Mouse (Mus musculus): ENCODE measurements around the gene Bbx. TPM values are rescaled to one million over a fixed set of nuclear protein-coding genes. Genes with fewer than 3 reads are reported as not detected.
A peak's percentile ranks its signal among the peaks of the same experiment; 100 is the strongest.

Bbx gene
- total RNA-seq, 1 experiment, result 31.2 TPM

- in situ Hi-C loops (cut with MboI; ENCODE audit: low sequenced_read_pairs in 2 of 2, unreplicated experiment in 2 of 2), result loop anchor here (25.0 kb wide), 1 partner anchor 341 kb away; no protein-coding TSS in a partner anchor
- Histone ChIP-seq H3K4me1 (ENCODE audit: control insufficient read depth in 2 of 2, insufficient read depth in 2 of 2, low read length in 2 of 2, poor library complexity in 1 of 2) (no peaks in the 10 kb centered on the region), H3K27ac (ENCODE audit: insufficient read depth, low read depth, low read length, poor library complexity, severe bottlenecking) (no peak overlapping the region), H3K4me3 (ENCODE audit: insufficient read depth in 1 of 2, low read depth in 1 of 2, low read length in 2 of 2, poor library complexity in 1 of 2, severe bottlenecking in 1 of 2) (no peak overlapping the region), H3K9me3 (ENCODE audit: control insufficient read depth, insufficient read depth, low read depth, low read length) (no peaks in the 10 kb centered on the region), H3K36me3 (ENCODE audit: control insufficient read depth, insufficient read depth, low read length, poor library complexity, severe bottlenecking) (no peaks in the 10 kb centered on the region), H3K9ac (ENCODE audit: insufficient read depth, low read depth, low read length, poor library complexity, severe bottlenecking) (no peak overlapping the region)
- no peak for DNase-seq (ENCODE audit: low read depth, low spot score)
- TF ChIP-seq ZNF384 (IDR thresholded peaks at IDR 0.05; ENCODE audit: low read depth, low read length) (no peak), MAFK (IDR thresholded peaks at IDR 0.05; ENCODE audit: insufficient read depth, low read depth, low read length) (no peak)
Observed at GRCm38 (mm10) chr16:50395928-50396612, 36.1 kb downstream of the Bbx start.

- H3K36me3 ChIP-seq (ENCODE audit: control insufficient read depth, insufficient read depth, low read length, poor library complexity, severe bottlenecking), result no peaks in the 10 kb centered on the region
- H3K9me3 ChIP-seq (ENCODE audit: control insufficient read depth, insufficient read depth, low read depth, low read length), result no peaks in the 10 kb centered on the region
- no peak overlapping the region for H3K27ac ChIP-seq (ENCODE audit: insufficient read depth, low read depth, low read length, poor library complexity, severe bottlenecking)
- H3K9ac ChIP-seq (ENCODE audit: insufficient read depth, low read depth, low read length, poor library complexity, severe bottlenecking), result no peak overlapping the region
- TF ChIP-seq MAFK (IDR thresholded peaks at IDR 0.05; ENCODE audit: insufficient read depth, low read depth, low read length), result no peak
- TF ChIP-seq CHD2 (IDR thresholded peaks at IDR 0.05; ENCODE audit: low read depth, low read length), result no peak
- no peak for TF ChIP-seq HCFC1 (IDR thresholded peaks at IDR 0.05; ENCODE audit: borderline replicate concordance, insufficient read depth, low read length)
- TF ChIP-seq ZC3H11A (IDR thresholded peaks at IDR 0.05; ENCODE audit: borderline replicate concordance, low read depth, low read length), result no peak
- no peak for TF ChIP-seq ZNF384 (IDR thresholded peaks at IDR 0.05; ENCODE audit: low read depth, low read length)
- in situ Hi-C loops (cut with MboI; ENCODE audit: low sequenced_read_pairs in 2 of 2, unreplicated experiment in 2 of 2), result loop anchor here (25.0 kb wide), 1 partner anchor 349 kb away; no protein-coding TSS in a partner anchor
- no peak for DNase-seq (ENCODE audit: low read depth, low spot score)
- no peak overlapping the region for H3K4me3 ChIP-seq (ENCODE audit: insufficient read depth in 1 of 2, low read depth in 1 of 2, low read length in 2 of 2, poor library complexity in 1 of 2, severe bottlenecking in 1 of 2)
- H3K4me1 ChIP-seq (ENCODE audit: control insufficient read depth in 2 of 2, insufficient read depth in 2 of 2, low read length in 2 of 2, poor library complexity in 1 of 2), result peaks cover 0 to 2% of the 10 kb centered on the region in 2 experiments; a peak in 1 of 4 replicates
Observed at GRCm38 (mm10) chr16:50388499-50388898, 43.7 kb downstream of the Bbx start.

- no peaks in the 10 kb centered on the region for H3K9me3 ChIP-seq (ENCODE audit: control insufficient read depth, insufficient read depth, low read depth, low read length)
Observed at GRCm38 (mm10) chr16:50383541-50383940, 48.6 kb downstream of the Bbx start.

GRCm38 (mm10) chr16:50381351-50381746 lies 50.8 kb downstream of the Bbx start:
- in situ Hi-C loops (cut with MboI; ENCODE audit: low sequenced_read_pairs in 2 of 2, unreplicated experiment in 2 of 2), result loop anchor here (25.0 kb wide), 1 partner anchor 356 kb away; no protein-coding TSS in a partner anchor
- H3K4me1 ChIP-seq (ENCODE audit: control insufficient read depth in 2 of 2, insufficient read depth in 2 of 2, low read length in 2 of 2, poor library complexity in 1 of 2), result peaks cover 0 to 3% of the 10 kb centered on the region in 2 experiments; a peak in 2 of 4 replicates
- no peak overlapping the region for H3K27ac ChIP-seq (ENCODE audit: insufficient read depth, low read depth, low read length, poor library complexity, severe bottlenecking)
- TF ChIP-seq HCFC1 (IDR thresholded peaks at IDR 0.05; ENCODE audit: borderline replicate concordance, insufficient read depth, low read length) (no peak), ZNF384 (IDR thresholded peaks at IDR 0.05; ENCODE audit: low read depth, low read length) (no peak), CHD2 (IDR thresholded peaks at IDR 0.05; ENCODE audit: low read depth, low read length) (no peak), ZC3H11A (IDR thresholded peaks at IDR 0.05; ENCODE audit: borderline replicate concordance, low read depth, low read length) (no peak), MAFK (IDR thresholded peaks at IDR 0.05; ENCODE audit: insufficient read depth, low read depth, low read length) (no peak)
- no peaks in the 10 kb centered on the region for H3K9me3 ChIP-seq (ENCODE audit: control insufficient read depth, insufficient read depth, low read depth, low read length)
- H3K36me3 ChIP-seq (ENCODE audit: control insufficient read depth, insufficient read depth, low read length, poor library complexity, severe bottlenecking), result no peaks in the 10 kb centered on the region
- no peak overlapping the region; the same call in 1 of the 2 replicates for H3K9ac ChIP-seq (ENCODE audit: insufficient read depth, low read depth, low read length, poor library complexity, severe bottlenecking)
- no peak for DNase-seq (ENCODE audit: low read depth, low spot score)
- 0 out of 4 replicates have a peak overlapping the region, but pooled peaks of 1 of the 2 experiments have one; percentile 1 for H3K4me3 ChIP-seq (ENCODE audit: insufficient read depth in 1 of 2, low read depth in 1 of 2, low read length in 2 of 2, poor library complexity in 1 of 2, severe bottlenecking in 1 of 2)

More at GRCm38 (mm10) chr16:50383541-50383940, 48.6 kb downstream of the Bbx start:
- no peak overlapping the region for H3K27ac ChIP-seq (ENCODE audit: insufficient read depth, low read depth, low read length, poor library complexity, severe bottlenecking)
- in situ Hi-C loops (cut with MboI; ENCODE audit: low sequenced_read_pairs in 2 of 2, unreplicated experiment in 2 of 2), result loop anchor here (25.0 kb wide), 1 partner anchor 354 kb away; no protein-coding TSS in a partner anchor
- H3K36me3 ChIP-seq (ENCODE audit: control insufficient read depth, insufficient read depth, low read length, poor library complexity, severe bottlenecking), result no peaks in the 10 kb centered on the region
- H3K4me1 ChIP-seq (ENCODE audit: control insufficient read depth in 2 of 2, insufficient read depth in 2 of 2, low read length in 2 of 2, poor library complexity in 1 of 2), result peaks cover 0 to 3% of the 10 kb centered on the region in 2 experiments; a peak in 2 of 4 replicates
- H3K4me3 ChIP-seq (ENCODE audit: insufficient read depth in 1 of 2, low read depth in 1 of 2, low read length in 2 of 2, poor library complexity in 1 of 2, severe bottlenecking in 1 of 2), result no peak overlapping the region
- no peak overlapping the region for H3K9ac ChIP-seq (ENCODE audit: insufficient read depth, low read depth, low read length, poor library complexity, severe bottlenecking)
- TF ChIP-seq HCFC1 (IDR thresholded peaks at IDR 0.05; ENCODE audit: borderline replicate concordance, insufficient read depth, low read length), result no peak
- no peak for TF ChIP-seq CHD2 (IDR thresholded peaks at IDR 0.05; ENCODE audit: low read depth, low read length)
- TF ChIP-seq ZNF384 (IDR thresholded peaks at IDR 0.05; ENCODE audit: low read depth, low read length), result no peak
- TF ChIP-seq MAFK (IDR thresholded peaks at IDR 0.05; ENCODE audit: insufficient read depth, low read depth, low read length), result no peak
- no peak for TF ChIP-seq ZC3H11A (IDR thresholded peaks at IDR 0.05; ENCODE audit: borderline replicate concordance, low read depth, low read length)
- no peak for DNase-seq (ENCODE audit: low read depth, low spot score)
